Mouse (Mus musculus) MEL (cell line): Measurements from ENCODE around the gene Epha4. TPM values are rescaled to one million over a fixed set of nuclear protein-coding genes. Genes with fewer than 3 reads are reported as not detected.

ENCODE experiments used
- DNase-seq: peaks from one replicate; pipeline ENCODE4 v3.0.0; 2011; ENCODE audit warnings: low read depth, low spot score
- H3K27ac ChIP-seq: 2 replicates; pipeline ENCODE4 v1.5.1; 2012; ENCODE audit warnings: low read depth, mild to moderate bottlenecking, control low read depth, low read length, moderate library complexity; ENCODE audit not compliant: control insufficient read depth
- H3K27me3 ChIP-seq, 2 experiments: fragments of 150-350 bp in 1 of 2; sonication (generic) in 1 of 2; 2 replicates each; pipeline ENCODE4 v1.6.1; 2012; ENCODE audit warnings: low read length in 2 of 2, mild to moderate bottlenecking in 2 of 2, improper control_type of control experiment in 1 of 2, moderate library complexity in 1 of 2; ENCODE audit not compliant: insufficient read depth in 2 of 2, control insufficient read depth in 1 of 2
- H3K36me3 ChIP-seq, 2 experiments: 2 replicates each; pipeline ENCODE4 v1.6.1; 2012 to 2014; ENCODE audit warnings: low read length in 2 of 2, improper control_type of control experiment in 1 of 2, inconsistent platforms in 1 of 2, mild to moderate bottlenecking in 1 of 2; ENCODE audit not compliant: insufficient read depth in 2 of 2, control insufficient read depth in 1 of 2
- H3K4me1 ChIP-seq, 2 experiments: fragments of 150-350 bp in 1 of 2; sonication (generic) in 1 of 2; 2 replicates each; pipeline ENCODE4 v1.6.1; 2012; ENCODE audit warnings: low read length in 2 of 2, improper control_type of control experiment in 1 of 2, mild to moderate bottlenecking in 1 of 2; ENCODE audit not compliant: insufficient read depth in 2 of 2, control insufficient read depth in 1 of 2
- H3K4me3 ChIP-seq, 2 experiments: fragments of 150-350 bp in 1 of 2; sonication (generic) in 1 of 2; 2 replicates each; pipeline ENCODE4 v1.5.1; 2012; ENCODE audit warnings: low read depth in 2 of 2, low read length in 2 of 2, mild to moderate bottlenecking in 2 of 2, moderate library complexity in 2 of 2, control low read depth in 1 of 2, improper control_type of control experiment in 1 of 2; ENCODE audit not compliant: control insufficient read depth in 1 of 2, insufficient read depth in 1 of 2
- H3K79me2 ChIP-seq: 2 replicates; pipeline ENCODE4 v1.6.1; 2012; ENCODE audit warnings: mild to moderate bottlenecking, low read length, moderate library complexity; ENCODE audit not compliant: control insufficient read depth, poor library complexity, insufficient read depth
- H3K9ac ChIP-seq: 2 replicates; pipeline ENCODE4 v1.6.1; 2012; ENCODE audit warnings: low read depth, mild to moderate bottlenecking, control low read depth, low read length, moderate library complexity; ENCODE audit not compliant: control insufficient read depth, poor library complexity, severe bottlenecking
- H3K9me3 ChIP-seq: fragments of 150-350 bp; sonication (generic); replicated peaks from 2 replicates; pipeline ENCODE4 v1.6.1; 2012; ENCODE audit warnings: mild to moderate bottlenecking, low read length, improper control_type of control experiment, moderate library complexity; ENCODE audit not compliant: insufficient read depth
- BHLHE40 ChIP-seq: IDR thresholded peaks from 2 replicates; pipeline ENCODE4 v1.6.1; 2012; ENCODE audit warnings: low read depth, mild to moderate bottlenecking, inconsistent platforms, low read length, improper control_type of control experiment, borderline replicate concordance
- CHD1 ChIP-seq: IDR thresholded peaks from 2 replicates; pipeline ENCODE4 v1.6.1; 2012; ENCODE audit warnings: low read depth, mild to moderate bottlenecking, inconsistent platforms, low read length, improper control_type of control experiment
- CHD2 ChIP-seq: IDR thresholded peaks from 2 replicates; pipeline ENCODE4 v1.6.1; 2011; ENCODE audit warnings: low read length, improper control_type of control experiment
- E2F4 ChIP-seq: IDR thresholded peaks from 2 replicates; pipeline ENCODE4 v1.6.1; 2011; ENCODE audit warnings: low read depth, low read length, improper control_type of control experiment, borderline replicate concordance
- ELF1 ChIP-seq: IDR thresholded peaks from 2 replicates; pipeline ENCODE4 v1.6.1; 2014; ENCODE audit warnings: low read depth, mild to moderate bottlenecking, inconsistent platforms, low read length, improper control_type of control experiment, moderate library complexity
- EP300 ChIP-seq, 2 experiments: IDR thresholded peaks; 2 replicates each; pipeline ENCODE4 v1.6.1; 2011; ENCODE audit warnings: improper control_type of control experiment in 2 of 2, low read length in 2 of 2, low read depth in 1 of 2, mild to moderate bottlenecking in 1 of 2
- JUND ChIP-seq: IDR thresholded peaks from 2 replicates; pipeline ENCODE4 v1.6.1; 2011; ENCODE audit warnings: low read depth, mild to moderate bottlenecking, improper control_type of control experiment, low read length
- KAT2A ChIP-seq: conservative IDR thresholded peaks from 2 replicates; pipeline ENCODE4 v1.6.1; 2012; ENCODE audit warnings: low read depth, low read length, improper control_type of control experiment, inconsistent platforms
- MEF2A ChIP-seq: IDR thresholded peaks from 2 replicates; pipeline ENCODE4 v1.6.1; 2014; ENCODE audit warnings: low read depth, mild to moderate bottlenecking, inconsistent platforms, low read length, improper control_type of control experiment; ENCODE audit not compliant: poor library complexity, insufficient replicate concordance, severe bottlenecking; ENCODE audit errors: extremely low read depth
- MYB ChIP-seq: IDR thresholded peaks from 2 replicates; pipeline ENCODE4 v1.6.1; 2011; ENCODE audit warnings: mild to moderate bottlenecking, low read depth, low read length, improper control_type of control experiment
- MYC ChIP-seq: IDR thresholded peaks from 2 replicates; pipeline ENCODE4 v1.6.1; 2011; ENCODE audit warnings: low read depth, mild to moderate bottlenecking, low read length, improper control_type of control experiment, moderate library complexity
- POLR2A ChIP-seq, 2 experiments: IDR thresholded peaks; 2 replicates each; pipeline ENCODE4 v1.6.1; 2011 to 2012; ENCODE audit warnings: low read length in 2 of 2, mild to moderate bottlenecking in 2 of 2, control low read depth in 1 of 2, improper control_type of control experiment in 1 of 2, low read depth in 1 of 2, moderate library complexity in 1 of 2; ENCODE audit not compliant: control insufficient read depth in 1 of 2, insufficient read depth in 1 of 2, poor library complexity in 1 of 2
- POLR2AphosphoS2 ChIP-seq: IDR thresholded peaks from 2 replicates; pipeline ENCODE4 v1.6.1; 2011; ENCODE audit warnings: low read length, improper control_type of control experiment
- RCOR1 ChIP-seq: IDR thresholded peaks from 2 replicates; pipeline ENCODE4 v1.6.1; 2012; ENCODE audit warnings: low read depth, mild to moderate bottlenecking, inconsistent platforms, low read length, improper control_type of control experiment
- SIN3A ChIP-seq: IDR thresholded peaks from 2 replicates; pipeline ENCODE4 v1.6.1; 2012; ENCODE audit warnings: low read length, improper control_type of control experiment, inconsistent platforms
- SMC3 ChIP-seq: IDR thresholded peaks from 2 replicates; pipeline ENCODE4 v1.6.1; 2011; ENCODE audit warnings: low read depth, low read length, improper control_type of control experiment
- UBTF ChIP-seq: IDR thresholded peaks from 2 replicates; pipeline ENCODE4 v1.6.1; 2012; ENCODE audit warnings: low read depth, mild to moderate bottlenecking, inconsistent platforms, low read length, improper control_type of control experiment, moderate library complexity, borderline replicate concordance; ENCODE audit not compliant: insufficient read depth
- USF1 ChIP-seq: IDR thresholded peaks from 2 replicates; pipeline ENCODE4 v1.6.1; 2014; ENCODE audit warnings: low read depth, mild to moderate bottlenecking, inconsistent platforms, low read length, improper control_type of control experiment, moderate library complexity
- USF2 ChIP-seq, 2 experiments: IDR thresholded peaks; 2 replicates each; pipeline ENCODE4 v1.6.1; 2011 to 2012; ENCODE audit warnings: improper control_type of control experiment in 2 of 2, low read length in 2 of 2, borderline replicate concordance in 1 of 2, inconsistent platforms in 1 of 2, low read depth in 1 of 2, mild to moderate bottlenecking in 1 of 2; ENCODE audit not compliant: insufficient read depth in 1 of 2
- ZC3H11A ChIP-seq: IDR thresholded peaks from 2 replicates; pipeline ENCODE4 v1.6.1; 2012; ENCODE audit warnings: low read depth, mild to moderate bottlenecking, inconsistent platforms, low read length, improper control_type of control experiment
- ZNF384 ChIP-seq: IDR thresholded peaks from 2 replicates; pipeline ENCODE4 v1.6.1; 2012; ENCODE audit warnings: low read depth, mild to moderate bottlenecking, inconsistent platforms, low read length, improper control_type of control experiment
- polyA plus RNA-seq, 2 experiments: library from polyadenylated mRNA; stranded (reverse) in 1 of 2; unstranded in 1 of 2; fragments of >175 nt in 1 of 2; fragments of >200 nt in 1 of 2; gene quantifications; 2 replicates each; pipeline versions ENCODE4 v1.2.1 to v1.2.4; 2012; ENCODE audit warnings: low replicate concordance in 2 of 2, low read depth in 1 of 2; ENCODE audit not compliant: insufficient read length in 2 of 2, insufficient read depth in 1 of 2, missing spikeins in 1 of 2
- total RNA-seq: library from RNA; depleted of rRNA; stranded (reverse); fragments of 300-350 nt; gene quantifications from 2 replicates; pipeline ENCODE4 v1.2.3, GENCODE M21; 2012

The Epha4 gene
- total and polyA plus RNA-seq, 3 experiments, result not detected

DNA sequence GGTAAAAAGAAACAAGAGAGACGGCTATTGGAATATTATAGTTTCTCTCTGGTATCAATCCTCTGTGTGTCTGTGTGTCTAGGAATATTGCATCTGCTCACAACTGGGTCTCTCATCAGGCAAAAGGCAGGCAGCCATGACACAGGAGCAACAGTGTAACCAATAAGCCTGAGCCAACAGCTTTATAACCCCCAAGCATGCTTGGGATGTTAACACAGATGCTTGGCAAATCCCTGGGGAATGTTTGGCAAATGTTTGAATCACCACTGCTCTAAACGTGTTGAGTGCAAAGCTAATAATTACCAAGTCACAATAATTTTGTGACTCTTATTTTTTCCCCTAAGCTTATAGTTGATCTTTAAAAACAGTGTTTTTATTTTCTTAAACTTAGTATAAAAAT is 8.5 kb upstream of the Epha4 start:
- Histone ChIP-seq H3K27me3 (no peaks in the 10 kb centered on the region), H3K79me2 (no peaks in the 10 kb centered on the region), H3K4me1 (no peaks in the 10 kb centered on the region), H3K27ac (no peak overlapping the region), H3K36me3 (no peaks in the 10 kb centered on the region), H3K9me3 (no peaks in the 10 kb centered on the region), H3K4me3 (no peak overlapping the region), H3K9ac (no peak overlapping the region)
- no peak for DNase-seq
- TF ChIP-seq ELF1 (no peak), ZNF384 (no peak), USF2 (IDR thresholded peaks at IDR 0.05; ENCODE audit: borderline replicate concordance in 1 of 2, insufficient read depth in 1 of 2, low read depth in 1 of 2, low read length in 2 of 2) (no peak), CHD2 (no peak), RCOR1 (no peak), EP300 (IDR thresholded peaks at IDR 0.05; ENCODE audit: low read depth in 1 of 2, low read length in 2 of 2) (no peak), ZC3H11A (no peak), POLR2A (IDR thresholded peaks at IDR 0.05; ENCODE audit: control insufficient read depth in 1 of 2, insufficient read depth in 1 of 2, low read depth in 1 of 2, low read length in 2 of 2, poor library complexity in 1 of 2) (no peak), CHD1 (no peak), E2F4 (no peak), MYC (no peak), MYB (no peak), JUND (no peak), BHLHE40 (no peak), SMC3 (no peak), USF1 (no peak), KAT2A (no peak)
- TF ChIP-seq, all 39 proteins: peak for 0

DNA sequence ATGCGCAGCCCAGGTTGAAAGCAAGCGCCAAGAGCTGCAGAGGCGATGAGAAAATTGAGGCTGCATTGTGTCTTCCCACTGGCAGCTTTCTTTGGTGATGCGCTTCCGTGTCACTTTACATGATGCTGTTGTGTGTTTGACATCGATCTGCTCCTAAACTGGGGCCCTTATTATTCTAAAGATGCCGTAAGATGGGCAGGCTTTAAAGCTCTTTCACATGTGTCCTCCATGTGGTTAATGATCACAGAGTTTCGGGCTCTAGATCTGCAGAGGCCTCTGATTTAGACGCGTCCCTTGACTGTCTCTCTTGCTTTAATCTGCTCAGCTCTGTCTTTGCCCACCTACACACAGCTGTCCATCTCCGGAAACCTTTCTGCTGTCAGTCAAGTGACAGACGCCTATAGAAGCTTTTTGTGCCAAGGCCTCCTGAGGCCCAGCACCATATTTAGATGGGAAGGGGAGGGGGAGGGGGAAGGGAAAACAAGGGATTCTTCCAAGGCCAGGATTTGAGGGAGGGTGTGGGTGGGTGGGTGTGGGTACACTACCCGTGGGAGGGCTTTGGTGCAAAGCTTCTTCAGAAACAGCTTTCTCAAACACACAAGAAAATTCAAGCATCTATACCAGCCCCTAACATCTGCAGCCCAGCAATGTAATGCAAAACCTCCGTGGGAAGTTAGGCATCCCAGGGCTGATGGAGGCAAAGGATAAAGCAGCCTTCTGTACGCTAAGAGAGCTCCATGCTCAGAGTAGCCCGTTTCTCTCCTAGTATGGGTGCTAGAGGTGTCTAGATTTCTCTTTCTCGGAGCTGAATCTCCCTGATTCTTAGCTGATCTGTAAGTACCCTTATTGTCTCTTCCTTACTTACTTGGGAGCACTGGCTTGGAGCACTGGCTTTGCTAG is 7.0 kb upstream of the Epha4 start:
- Histone ChIP-seq H3K79me2 (no peaks in the 10 kb centered on the region), H3K27me3 (no peaks in the 10 kb centered on the region), H3K9ac (no peak overlapping the region), H3K4me3 (no peak overlapping the region), H3K9me3 (no peaks in the 10 kb centered on the region), H3K4me1 (no peaks in the 10 kb centered on the region), H3K27ac (no peak overlapping the region), H3K36me3 (no peaks in the 10 kb centered on the region)
- no peak for DNase-seq
- TF ChIP-seq MEF2A (no peak), SIN3A (no peak), RCOR1 (no peak), ZC3H11A (no peak), POLR2AphosphoS2 (no peak), UBTF (no peak), MYC (no peak), EP300 (IDR thresholded peaks at IDR 0.05; ENCODE audit: low read depth in 1 of 2, low read length in 2 of 2) (no peak), MYB (no peak)
